Mouse (Mus musculus) embryo, embryonic 10 days (tissue): Measurements from ENCODE around the gene Npff.
A peak's percentile ranks its signal among the peaks of the same experiment; 100 is the strongest.

Experiments
- DNase-seq: peaks from one replicate; pipeline ENCODE4 v3.0.0-alpha.2; 2015; ENCODE audit warnings: low spot score

Npff gene

DNA sequence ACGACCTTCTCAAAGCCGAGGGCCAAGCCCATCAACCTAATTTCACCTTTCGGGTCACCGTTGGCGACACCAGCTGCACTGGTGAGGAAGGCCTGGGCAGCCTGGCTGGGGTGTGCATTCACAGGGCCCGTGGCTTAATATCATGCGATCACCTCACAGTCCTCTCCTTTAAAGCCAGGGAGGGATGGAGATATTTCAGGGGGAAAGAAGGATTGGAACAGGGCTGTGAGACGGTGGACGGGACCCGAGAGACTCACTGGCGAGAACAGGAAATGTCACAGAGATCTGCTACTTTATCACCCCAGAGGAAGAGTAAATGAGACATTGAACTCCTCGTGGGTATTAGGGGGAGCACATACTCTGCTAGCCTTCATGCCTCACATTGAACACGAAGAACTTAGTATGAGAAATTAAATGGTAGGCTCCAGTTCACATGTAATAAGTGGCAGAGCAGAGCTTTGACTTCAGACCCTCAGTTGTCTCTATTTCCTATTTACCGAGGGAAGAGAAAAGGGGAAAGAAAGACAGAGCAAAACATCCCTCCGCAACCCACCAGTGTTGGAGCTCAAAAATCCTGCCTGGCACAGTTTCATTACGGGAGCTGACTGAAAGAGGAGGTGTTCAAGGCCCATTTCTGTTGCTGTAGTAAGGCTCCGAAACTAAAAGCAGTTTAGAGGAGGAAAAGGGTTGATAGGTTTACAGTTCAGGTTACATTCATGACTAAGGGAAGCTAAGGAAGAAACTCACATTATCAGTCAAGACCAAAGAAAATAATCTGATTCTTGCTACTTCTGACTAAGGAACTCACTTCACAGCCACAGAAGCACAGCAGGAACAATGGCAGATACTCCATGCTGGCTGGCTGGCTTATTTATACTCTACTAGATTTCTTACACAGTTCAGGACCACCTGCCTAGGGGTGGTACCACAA, 5.3 kb downstream of the Npff start:
- DNase-seq, result no peak

GRCm38 (mm10) chr15:102518859-102519201, 5.9 kb downstream of the Npff start:
- no peak for DNase-seq

DNA sequence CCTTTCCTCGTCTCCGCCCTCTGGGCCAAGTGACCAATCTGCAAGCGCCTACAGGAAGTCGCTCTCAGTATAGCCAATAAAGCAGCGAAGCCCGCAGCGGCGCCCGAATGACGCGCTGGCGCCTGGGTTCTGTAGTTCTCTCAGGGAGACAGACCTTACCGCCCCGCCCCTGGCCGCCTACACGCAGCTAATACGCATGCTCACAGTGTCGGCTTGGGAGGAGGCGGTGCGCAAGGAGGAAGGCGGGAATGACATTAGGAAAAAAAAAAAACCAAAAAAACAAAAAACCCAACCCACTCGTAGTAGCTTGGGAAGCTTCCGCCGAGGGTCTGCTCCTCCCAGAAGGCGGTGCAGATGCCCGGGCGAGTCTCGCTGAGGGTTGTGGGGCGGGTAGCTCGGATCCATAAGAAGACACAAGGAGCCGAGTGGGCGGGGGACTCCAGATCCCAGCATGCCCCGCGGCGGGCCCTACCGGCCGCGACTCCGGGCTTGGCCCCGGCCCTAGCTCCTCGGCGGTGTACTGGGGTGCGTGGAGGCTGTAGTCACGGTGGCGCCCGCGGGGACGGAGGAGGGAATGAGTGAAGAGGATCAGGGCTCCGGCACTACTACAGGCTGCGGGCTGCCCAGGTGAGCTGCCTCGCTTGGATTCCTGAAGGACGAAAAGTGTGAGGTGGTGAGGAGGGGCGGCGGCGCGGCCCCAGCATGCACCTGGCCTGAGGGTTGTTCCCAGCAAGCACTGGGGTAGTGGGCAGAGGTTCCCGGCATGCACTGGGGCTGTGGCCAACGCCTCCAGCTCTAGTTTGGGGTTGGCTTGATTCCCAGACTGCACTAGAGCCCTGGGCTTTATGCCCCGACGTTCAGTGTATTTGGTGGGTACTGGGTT, 6.5 kb downstream of the Npff start, which contains the start of gene Tarbp2:
Gene Tarbp2 (plus strand): TSS at position 217 of the 883 bp plus-strand sequence.
- DNase-seq, result peak; percentile 99

- no peak for DNase-seq
Observed at GRCm38 (mm10) chr15:102517631-102517975, 7.1 kb downstream of the Npff start.

GRCm38 (mm10) chr15:102516728-102517404, 7.9 kb downstream of the Npff start, which contains the start of gene Map3k12:
Gene Map3k12, minus strand, starts transcription at chr15:102517064.
- peak; percentile 73 for DNase-seq

- no peak for DNase-seq
Observed at GRCm38 (mm10) chr15:102516293-102516692, 8.4 kb downstream of the Npff start.

GRCm38 (mm10) chr15:102515791-102516190, 9.0 kb downstream of the Npff start:
- no peak for DNase-seq

DNA sequence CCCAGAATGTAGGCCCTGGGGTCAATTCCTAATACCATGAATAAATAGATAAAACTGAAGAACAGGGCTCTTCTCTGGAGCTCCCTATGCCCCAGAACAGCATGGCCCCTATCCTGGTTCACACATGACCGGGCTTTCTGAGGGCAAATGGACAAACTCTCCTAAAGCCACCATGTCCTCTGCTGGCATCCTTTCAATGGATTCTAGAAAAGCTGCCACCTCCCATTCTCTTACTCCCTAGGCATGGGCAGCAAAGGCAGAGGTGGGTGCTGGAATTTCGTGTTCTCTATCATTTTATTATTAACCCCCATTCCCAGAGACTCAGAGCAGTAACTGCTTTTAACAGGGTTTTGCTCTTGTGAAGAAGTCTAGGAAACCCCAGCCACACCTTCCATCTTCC, 9.5 kb downstream of the Npff start:
- DNase-seq, result no peak

DNA sequence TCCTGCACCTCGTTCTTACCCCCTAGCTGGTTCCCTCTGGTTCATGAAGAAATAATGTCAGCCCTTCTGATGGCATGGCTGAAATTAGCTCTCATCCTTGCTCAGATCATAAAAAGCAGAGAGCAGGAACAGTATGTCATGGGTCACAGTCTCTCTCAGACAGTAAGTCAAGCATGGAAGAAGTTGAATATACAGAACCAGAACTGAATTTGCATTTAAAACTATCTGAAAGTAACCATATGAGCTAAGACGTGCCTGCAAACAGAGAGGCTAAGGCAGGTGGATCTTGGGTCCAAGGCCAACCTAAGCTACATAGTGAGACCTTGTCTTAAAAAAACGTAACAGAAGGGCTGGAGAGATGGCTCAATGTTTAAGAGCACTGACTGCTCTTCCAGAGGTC, 11.7 kb downstream of the Npff start:
- DNase-seq, result no peak

DNA sequence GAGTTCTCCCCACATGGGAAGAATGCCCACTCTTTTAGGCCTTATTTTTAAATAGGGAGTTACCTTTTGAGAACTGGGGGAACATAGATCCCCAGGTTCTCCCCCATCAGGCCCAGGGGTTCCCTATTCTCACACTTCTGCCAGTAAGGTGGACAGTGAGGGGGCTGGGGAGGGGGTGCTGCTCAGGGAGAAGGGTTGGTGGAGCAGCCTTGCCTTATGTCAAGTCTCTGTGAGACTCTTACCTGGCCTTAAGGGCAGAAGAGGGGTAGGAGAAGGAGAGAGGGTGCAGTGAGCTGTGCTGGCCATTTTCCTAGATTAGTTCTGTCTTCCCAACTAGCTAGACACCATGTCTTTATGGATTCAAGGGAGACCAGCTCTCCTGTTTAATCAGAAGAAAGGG, 12.3 kb downstream of the Npff start:
- no peak for DNase-seq

DNA sequence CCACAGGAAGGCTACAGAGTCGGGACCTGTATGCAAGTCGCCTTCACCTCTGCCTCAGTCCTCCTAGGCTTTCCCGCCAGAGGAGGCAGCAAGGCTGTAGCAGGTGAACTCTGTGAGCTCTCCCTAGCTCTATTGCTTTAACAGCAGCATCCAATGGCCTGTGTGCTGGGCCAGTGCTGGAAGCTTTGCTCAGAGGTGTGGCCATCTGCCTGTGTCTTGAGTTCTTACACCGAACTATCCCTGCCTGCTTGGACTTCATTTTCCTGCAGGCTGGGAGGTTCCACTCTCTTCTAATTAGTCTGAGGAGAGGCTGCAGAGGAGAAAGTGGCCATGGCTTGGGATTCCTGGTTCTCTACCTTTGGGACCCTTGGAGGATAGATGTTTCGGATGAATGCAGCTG, 12.7 kb downstream of the Npff start:
- DNase-seq, result peak; percentile 30

- peak; percentile 61 for DNase-seq
Observed at GRCm38 (mm10) chr15:102511285-102511833, 13.4 kb downstream of the Npff start.

- DNase-seq, result peak; percentile 96
Observed at GRCm38 (mm10) chr15:102510590-102511284, 14.0 kb downstream of the Npff start.

GRCm38 (mm10) chr15:102510110-102510509, 14.6 kb downstream of the Npff start:
- DNase-seq, result no peak

- DNase-seq, result no peak
Observed at GRCm38 (mm10) chr15:102508336-102508735, 16.4 kb downstream of the Npff start.

DNA sequence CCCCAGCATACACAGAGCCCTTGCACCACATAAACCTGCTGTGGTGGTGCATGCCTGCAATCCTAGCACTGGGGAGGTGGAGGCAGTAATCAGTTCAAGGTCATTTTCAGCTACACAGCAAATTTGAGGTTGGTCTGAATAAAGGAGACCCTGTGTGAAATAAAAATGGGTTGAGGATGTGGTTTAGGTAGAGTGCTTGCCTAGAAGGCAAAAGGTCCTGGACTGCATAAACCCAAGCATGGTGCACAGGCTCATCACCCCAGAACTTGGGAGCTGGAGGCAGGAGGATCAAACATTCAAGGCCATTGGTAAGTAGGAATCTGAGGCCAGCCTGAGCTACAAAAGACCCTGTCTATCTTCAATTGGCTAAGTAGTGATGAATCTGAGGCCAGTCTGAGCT, 17.2 kb downstream of the Npff start:
- no peak for DNase-seq

- DNase-seq, result no peak
Observed at GRCm38 (mm10) chr15:102506864-102507263, 17.9 kb downstream of the Npff start.

DNA sequence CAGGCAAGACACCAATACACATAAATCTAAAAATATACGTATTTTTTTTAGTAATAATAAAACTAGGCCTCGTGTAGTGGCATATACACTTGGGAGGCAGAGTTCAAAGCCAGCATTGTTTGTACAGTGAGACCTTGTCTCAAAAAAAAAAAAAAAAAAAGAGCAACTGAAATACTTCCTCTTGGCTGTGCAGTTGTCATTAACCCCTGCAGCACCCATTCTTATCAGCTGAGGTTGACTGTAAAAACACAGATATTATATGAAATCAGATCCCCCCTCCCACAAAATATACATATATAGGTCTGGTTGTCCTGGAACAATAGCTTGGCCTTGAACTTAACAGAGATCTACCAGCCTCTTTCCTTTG, 18.3 kb downstream of the Npff start:
- no peak for DNase-seq

DNA sequence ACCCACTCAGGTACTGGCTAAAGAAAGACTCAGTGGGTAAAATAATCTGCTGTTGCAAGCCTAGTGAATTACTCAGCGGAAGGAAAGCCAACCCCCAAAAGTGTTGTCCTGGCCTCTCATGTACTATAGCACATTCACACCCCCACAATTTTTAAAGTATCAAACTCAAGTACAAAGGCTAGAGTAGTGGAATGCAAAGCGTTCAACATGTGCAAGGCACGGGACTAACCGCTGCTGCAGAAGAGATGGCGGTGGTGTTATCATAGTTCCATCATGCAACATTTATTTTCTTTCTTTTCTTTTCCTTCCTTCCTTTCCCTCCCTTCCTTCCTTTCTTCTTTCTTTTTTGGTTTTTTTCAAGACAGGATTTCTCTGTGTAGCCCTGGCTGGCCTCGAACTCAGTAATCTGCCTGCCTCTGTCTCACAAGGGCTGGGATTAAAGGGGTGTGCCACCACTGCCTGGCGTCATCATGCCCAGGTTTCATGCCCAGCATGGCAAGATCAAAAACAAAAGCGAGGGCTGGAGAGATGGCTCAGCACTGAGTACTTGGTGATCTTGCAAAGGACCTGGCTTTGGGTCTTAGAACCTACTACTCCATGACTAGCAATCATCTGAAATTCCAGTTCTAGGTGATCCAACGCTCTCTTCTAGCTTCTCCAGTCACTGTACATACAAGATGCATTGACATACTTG, 18.8 kb downstream of the Npff start:
- DNase-seq, result no peak

- no peak for DNase-seq
Observed at GRCm38 (mm10) chr15:102505073-102505769, 19.5 kb downstream of the Npff start.
